Comparison of ENCODE assay signal across 10 mouse cellular contexts in the genomic region with DNA sequence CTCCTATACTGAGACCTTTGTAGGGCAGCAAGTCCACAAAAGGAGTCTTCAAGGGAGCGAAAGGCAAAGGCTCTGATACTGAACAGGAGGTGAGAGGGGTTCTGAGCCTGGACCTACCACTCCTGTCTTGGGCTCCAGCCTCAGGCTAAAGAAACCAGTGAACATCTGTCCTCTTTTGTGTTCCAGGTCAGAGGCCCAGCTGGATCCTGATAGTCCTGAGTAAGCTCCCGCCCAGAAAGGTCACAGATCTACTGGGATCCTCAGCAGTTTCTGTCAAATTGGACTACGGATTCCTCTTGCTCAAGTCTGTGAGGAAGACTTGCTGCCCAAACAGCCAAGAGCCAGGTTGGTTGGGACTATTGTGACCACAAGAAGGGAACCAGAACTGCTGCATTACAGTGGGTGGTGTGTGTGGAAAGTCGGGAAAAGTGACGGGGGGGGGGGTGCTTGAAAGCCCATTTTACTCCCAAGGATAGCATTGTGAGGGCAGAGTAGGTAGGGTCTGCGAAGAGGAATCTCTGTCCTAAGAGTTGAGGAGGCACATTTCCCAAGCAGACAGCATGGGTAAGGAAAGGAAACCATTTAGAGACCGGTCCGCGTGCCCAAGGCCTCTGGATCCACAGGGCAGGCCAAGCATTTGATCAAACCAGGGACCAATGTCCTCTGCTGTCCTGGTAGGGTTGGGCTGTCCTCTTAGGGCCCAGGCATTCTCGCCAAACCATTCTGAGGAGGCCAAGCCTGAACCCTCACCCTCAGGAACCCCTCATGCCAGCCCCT. TPM values are rescaled to one million over a fixed set of nuclear protein-coding genes. Genes with fewer than 3 reads are reported as not detected.
DNase-seq lines count a peak whose midpoint lies in the region; ATAC-seq lines count a peak whose summit lies in the region.
"Had no signal": no experiment of that assay in that cellular context is flagged by ENCODE, and none has a peak within 500 bp of the region (broad histone marks: within the 10 kb centered on the region; RNA-seq: fewer than 3 reads in every experiment).

No protein-coding gene starts in this region.

- no peak overlapping the region for H3K9ac ChIP-seq in kidney, embryonic 14.5 days (ENCODE audit: low read depth, low read length)
- H3K9ac ChIP-seq in embryonic facial prominence, embryonic 14.5 days (ENCODE audit: low read depth, low read length) = no peak overlapping the region; the same call in 1 of the 2 replicates
- H3K9ac ChIP-seq in hindbrain, embryonic 16.5 days (ENCODE audit: low read depth, low read length) = peak overlapping the region; percentile 43; the same call in 1 of the 2 replicates
- H3K9ac ChIP-seq in midbrain, embryonic 16.5 days (ENCODE audit: low read depth, low read length) = peak overlapping the region; percentile 31

- H3K27me3 ChIP-seq in kidney, embryonic 14.5 days (ENCODE audit: control insufficient read depth, insufficient read depth, low read length) = peaks cover 89% of the 10 kb centered on the region
- H3K27me3 ChIP-seq in embryonic facial prominence, embryonic 14.5 days (replicated peaks; ENCODE audit: control insufficient read depth, insufficient read depth, low read length) = peaks cover 86% of the 10 kb centered on the region
- H3K27me3 ChIP-seq in hindbrain, embryonic 16.5 days (replicated peaks; ENCODE audit: control insufficient read depth, insufficient read depth, low read length) = peaks cover 61% of the 10 kb centered on the region
- H3K27me3 ChIP-seq in midbrain, embryonic 16.5 days (ENCODE audit: control insufficient read depth, insufficient read depth, low read depth, low read length) = peaks cover 59% of the 10 kb centered on the region

- WGBS in kidney, embryonic 14.5 days = 20% methylated on average over 10 of the region's 10 CpGs
- 16% methylated on average over 10 of the region's 10 CpGs for WGBS in embryonic facial prominence, embryonic 14.5 days
- 17% methylated on average over 10 of the region's 10 CpGs for WGBS in hindbrain, embryonic 16.5 days
- 13% methylated on average over 10 of the region's 10 CpGs for WGBS in midbrain, embryonic 16.5 days

- H3K27ac ChIP-seq in kidney, embryonic 14.5 days (ENCODE audit: low read depth, low read length) = no peak overlapping the region
- no peak overlapping the region for H3K27ac ChIP-seq in embryonic facial prominence, embryonic 14.5 days (replicated peaks; ENCODE audit: low read depth, low read length)
- H3K27ac ChIP-seq in hindbrain, embryonic 16.5 days (ENCODE audit: low read depth, low read length) = no peak overlapping the region
- no peak overlapping the region for H3K27ac ChIP-seq in midbrain, embryonic 16.5 days (ENCODE audit: low read length)

- no peak for ATAC-seq in kidney, embryonic 14.5 days (ENCODE audit: low FRiP score, low TSS enrichment)
- no peak for ATAC-seq in embryonic facial prominence, embryonic 14.5 days (ENCODE audit: low read depth)
- ATAC-seq in hindbrain, embryonic 16.5 days = no peak
- ATAC-seq in midbrain, embryonic 16.5 days = 0 out of 2 replicates have a peak, but pooled peaks have one; percentile 16

- H3K9me3 ChIP-seq in kidney, embryonic 14.5 days (ENCODE audit: control insufficient read depth, low read length) = no peaks in the 10 kb centered on the region
- H3K9me3 ChIP-seq in embryonic facial prominence, embryonic 14.5 days (ENCODE audit: control insufficient read depth, low read length) = no peaks in the 10 kb centered on the region
- no peaks in the 10 kb centered on the region for H3K9me3 ChIP-seq in hindbrain, embryonic 16.5 days (ENCODE audit: control insufficient read depth, low read length)
- no peaks in the 10 kb centered on the region for H3K9me3 ChIP-seq in midbrain, embryonic 16.5 days (replicated peaks; ENCODE audit: control insufficient read depth, low read length, poor library complexity, severe bottlenecking)

- no peaks in the 10 kb centered on the region for H3K36me3 ChIP-seq in kidney, embryonic 14.5 days (ENCODE audit: control insufficient read depth, insufficient read depth, low read length)
- H3K36me3 ChIP-seq in embryonic facial prominence, embryonic 14.5 days (ENCODE audit: control insufficient read depth, insufficient read depth, low read length) = no peaks in the 10 kb centered on the region
- no peaks in the 10 kb centered on the region for H3K36me3 ChIP-seq in hindbrain, embryonic 16.5 days (ENCODE audit: control insufficient read depth, insufficient read depth, low read length)
- H3K36me3 ChIP-seq in midbrain, embryonic 16.5 days (ENCODE audit: control insufficient read depth, insufficient read depth, low read length) = no peaks in the 10 kb centered on the region

- peak overlapping the region; percentile 43 for H3K4me3 ChIP-seq in kidney, embryonic 14.5 days (ENCODE audit: low read length)
- peak overlapping the region; percentile 49 for H3K4me3 ChIP-seq in embryonic facial prominence, embryonic 14.5 days (ENCODE audit: low read depth, low read length)
- H3K4me3 ChIP-seq in hindbrain, embryonic 16.5 days (ENCODE audit: low read length) = peak overlapping the region; percentile 51
- H3K4me3 ChIP-seq in midbrain, embryonic 16.5 days (ENCODE audit: low read depth, low read length) = peak overlapping the region; percentile 48
- H3K4me3 ChIP-seq: myocyte had no signal

- peaks cover 13% of the 10 kb centered on the region; the same call in 1 of the 2 replicates for H3K4me1 ChIP-seq in kidney, embryonic 14.5 days (ENCODE audit: control insufficient read depth, insufficient read depth, low read length)
- H3K4me1 ChIP-seq in embryonic facial prominence, embryonic 14.5 days (ENCODE audit: control insufficient read depth, insufficient read depth, low read length) = 0 out of 2 replicates have a peak, but pooled peaks cover 3% of the 10 kb centered on the region
- H3K4me1 ChIP-seq in hindbrain, embryonic 16.5 days (ENCODE audit: control insufficient read depth, insufficient read depth, low read depth, low read length) = peaks cover 21% of the 10 kb centered on the region
- H3K4me1 ChIP-seq in midbrain, embryonic 16.5 days (ENCODE audit: control insufficient read depth, insufficient read depth, low read length) = peaks cover 19% of the 10 kb centered on the region

- DNase-seq in kidney, adult 8-10 months = no peak
- no peak for DNase-seq in embryonic facial prominence, embryonic 14.5 days (ENCODE audit: low spot score)
- no peak for DNase-seq in natural killer cell, adult 2 months (ENCODE audit: low spot score in 2 of 2)
- DNase-seq in frontal cortex, adult 2 months (ENCODE audit: extremely low spot score in 1 of 2, low spot score in 1 of 2) = no peak
- no peak for DNase-seq in lung, adult 18-20 months
- DNase-seq: adrenal gland, postnatal 25 days had no signal

- peak overlapping the region; percentile 79 for H3K4me2 ChIP-seq in kidney, embryonic 14.5 days (replicated peaks; ENCODE audit: low read depth, low read length)
- peak overlapping the region; percentile 92 for H3K4me2 ChIP-seq in embryonic facial prominence, embryonic 14.5 days (ENCODE audit: low read depth, low read length)
- peak overlapping the region; percentile 91 for H3K4me2 ChIP-seq in hindbrain, embryonic 16.5 days (ENCODE audit: low read length)
- peak overlapping the region; percentile 93 for H3K4me2 ChIP-seq in midbrain, embryonic 16.5 days (ENCODE audit: low read length)

RNA-seq across cellular contexts. Expression of gene Irx4, which starts 0.5 kb away (rescaled TPM):
- 0.31 and 0.49 TPM in 2 replicates for polyA plus RNA-seq in kidney, embryonic 14.5 days (2014; fragmentation: Nextera tagmentation; extraction: Ambion mirVana)
- polyA plus RNA-seq in embryonic facial prominence, embryonic 14.5 days (2014; fragmentation: Nextera tagmentation; extraction: Ambion mirVana) = 4.6 and 7.5 TPM in 2 replicates
- polyA plus RNA-seq in hindbrain, embryonic 16.5 days (2015; fragmentation: Nextera tagmentation; extraction: Ambion mirVana) = 3.0 and 5.0 TPM in 2 replicates
- polyA plus RNA-seq in midbrain, embryonic 16.5 days (2015; fragmentation: Nextera tagmentation; extraction: Ambion mirVana) = 0.87 and 1.4 TPM in 2 replicates
- not detected in 2 replicates for polyA plus RNA-seq in frontal cortex, adult 2 months (2012; rRNA removed)
- polyA plus RNA-seq: myocyte had no signal

Comparison
In these comparisons a context has a peak if more than half of its experiments do, and no peak if none do; other contexts are left out.
1. H3K9ac ChIP-seq: peak in hindbrain, embryonic 16.5 days (single experiment) and midbrain, embryonic 16.5 days (single experiment); none in kidney, embryonic 14.5 days (single experiment) and embryonic facial prominence, embryonic 14.5 days (single experiment).
2. Peak in every context shown above with its lines, with median percentiles within 50 percentile points of each other: H3K4me2 ChIP-seq and H3K4me3 ChIP-seq.